Mouse (Mus musculus): ENCODE measurements around the gene Zfand6.

GRCm38 (mm10) chr7:84680092-84680491 is 9.7 kb downstream of the Zfand6 start:
- no peak for TF ChIP-seq CTCF (IDR thresholded peaks at IDR 0.05)
- TF ChIP-seq EP300 (IDR thresholded peaks at IDR 0.05): no peak
